Mouse (Mus musculus) stomach, embryonic 15.5 days (tissue): Measurements from ENCODE around the gene Esrrg. TPM values are rescaled to one million over a fixed set of nuclear protein-coding genes. Genes with fewer than 3 reads are reported as not detected.

Experiments used
- ATAC-seq: fragments of 200-750 bp; cut with Nextera tagmentation; 2 replicates; pipeline ENCODE4 v1.8.0; 2017; ENCODE audit warnings: low read depth, moderate number of reproducible peaks, moderate TSS enrichment; ENCODE audit not compliant: insufficient read depth, low FRiP score
- H3K27ac ChIP-seq: fragments of 300-500 bp; sonication (generic); 2 replicates; pipeline ENCODE4 v1.5.1; 2015; ENCODE audit warnings: mild to moderate bottlenecking, inconsistent platforms
- H3K27me3 ChIP-seq: fragments of 300-500 bp; sonication (generic); replicated peaks from 2 replicates; pipeline ENCODE4 v1.6.1; 2015; ENCODE audit warnings: inconsistent platforms
- H3K36me3 ChIP-seq: fragments of 300-500 bp; sonication (generic); 2 replicates; pipeline ENCODE4 v1.6.1; 2015; ENCODE audit warnings: inconsistent platforms
- H3K4me1 ChIP-seq: fragments of 300-500 bp; sonication (generic); 2 replicates; pipeline ENCODE4 v1.6.1; 2015; ENCODE audit warnings: inconsistent platforms
- H3K4me2 ChIP-seq: fragments of 300-500 bp; sonication (generic); 2 replicates; pipeline ENCODE4 v1.6.1; 2015; ENCODE audit warnings: mild to moderate bottlenecking, inconsistent platforms
- H3K4me3 ChIP-seq: fragments of 300-500 bp; sonication (generic); replicated peaks from 2 replicates; pipeline ENCODE4 v1.5.1; 2015; ENCODE audit warnings: inconsistent platforms
- H3K9ac ChIP-seq: fragments of 300-500 bp; sonication (generic); 2 replicates; pipeline ENCODE4 v1.6.1; 2015; ENCODE audit warnings: inconsistent platforms
- H3K9me3 ChIP-seq: fragments of 300-500 bp; sonication (generic); 2 replicates; pipeline ENCODE4 v1.6.1; 2016; ENCODE audit warnings: inconsistent platforms
- WGBS: fragments of 180-500 bp; shearing (Covaris S2); methylation state at CpG from one replicate; pipeline ENCODE4 v1.1.7; 2015; 5-methylcytosine and 5-hydroxymethylcytosine counted together
- polyA plus RNA-seq: library from polyadenylated mRNA; unstranded; fragments of >200 nt; fragmentation: Nextera tagmentation; extraction: Ambion mirVana; gene quantifications from 2 replicates; pipeline ENCODE4 v1.2.1, GENCODE M21; 2015

Gene Esrrg
- polyA plus RNA-seq, 1 experiment from 2014 or later: 8.2 TPM

DNA sequence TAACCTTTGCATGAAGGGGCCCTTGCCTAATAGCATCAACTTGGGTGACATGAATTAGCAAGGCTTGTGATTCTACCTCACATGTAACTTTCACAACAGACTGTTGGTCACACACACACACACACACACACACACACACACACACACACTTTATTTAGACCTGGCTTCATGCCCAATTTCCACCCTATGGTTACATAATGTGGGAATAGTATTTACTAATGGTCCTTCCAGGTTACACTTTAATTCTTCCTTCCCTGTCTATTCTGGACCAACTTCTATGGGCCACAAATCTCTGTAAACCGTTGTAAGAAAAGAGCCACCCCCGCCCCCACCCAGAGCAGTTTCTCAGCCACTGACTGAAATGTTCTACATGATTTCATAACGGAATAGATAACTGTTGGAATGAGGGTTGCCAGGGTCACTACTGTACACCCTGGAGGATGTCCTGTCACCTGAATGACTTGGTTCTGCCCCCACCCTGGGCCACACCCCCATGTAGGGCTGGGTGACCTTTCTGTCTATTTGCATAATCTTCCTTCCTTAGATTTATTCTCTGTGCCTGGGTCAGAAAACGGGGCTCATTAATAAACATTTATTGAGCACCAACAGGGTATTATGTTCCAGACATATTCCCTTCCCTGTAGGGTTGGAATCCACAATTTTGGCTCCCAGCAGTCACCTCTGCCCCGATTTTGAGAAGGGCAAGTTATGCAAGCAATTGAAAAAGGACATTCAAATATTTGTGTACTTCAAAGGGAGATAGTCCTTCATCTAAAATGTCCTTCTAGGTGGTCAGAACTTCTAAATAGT, 154.3 kb downstream of the Esrrg start:
- H3K36me3 ChIP-seq: no peaks in the 10 kb centered on the region
- H3K27ac ChIP-seq: no peak overlapping the region
- H3K9ac ChIP-seq: no peak overlapping the region
- H3K4me3 ChIP-seq: no peak overlapping the region
- no peaks in the 10 kb centered on the region for H3K4me1 ChIP-seq
- ATAC-seq: no peak
- 63% methylated on average over 5 of the region's 5 CpGs for WGBS
- H3K9me3 ChIP-seq: no peaks in the 10 kb centered on the region
- no peak overlapping the region for H3K4me2 ChIP-seq
- no peaks in the 10 kb centered on the region for H3K27me3 ChIP-seq

DNA sequence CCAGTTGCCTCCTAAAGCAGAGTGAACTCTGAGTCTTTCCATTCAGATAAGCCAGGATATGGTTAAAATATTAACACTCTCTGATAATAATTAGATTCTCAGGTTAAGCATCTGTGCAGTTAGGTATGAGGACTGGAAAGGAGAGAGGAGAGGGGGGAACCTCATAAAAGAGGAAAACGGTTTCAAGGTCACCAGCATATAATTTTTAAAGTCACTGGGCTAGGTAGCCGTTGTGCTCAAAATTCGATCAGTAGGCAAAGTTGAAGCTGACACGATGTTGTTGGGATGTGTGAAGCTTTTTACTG, 154.8 kb downstream of the Esrrg start:
- H3K4me2 ChIP-seq: no peak overlapping the region
- H3K27ac ChIP-seq: no peak overlapping the region
- no peaks in the 10 kb centered on the region for H3K27me3 ChIP-seq
- ATAC-seq: no peak
- H3K4me1 ChIP-seq: no peaks in the 10 kb centered on the region
- no peaks in the 10 kb centered on the region for H3K9me3 ChIP-seq
- H3K36me3 ChIP-seq: no peaks in the 10 kb centered on the region
- 76% methylated on average over 4 of the region's 4 CpGs for WGBS
- no peak overlapping the region for H3K9ac ChIP-seq
- H3K4me3 ChIP-seq: no peak overlapping the region

DNA sequence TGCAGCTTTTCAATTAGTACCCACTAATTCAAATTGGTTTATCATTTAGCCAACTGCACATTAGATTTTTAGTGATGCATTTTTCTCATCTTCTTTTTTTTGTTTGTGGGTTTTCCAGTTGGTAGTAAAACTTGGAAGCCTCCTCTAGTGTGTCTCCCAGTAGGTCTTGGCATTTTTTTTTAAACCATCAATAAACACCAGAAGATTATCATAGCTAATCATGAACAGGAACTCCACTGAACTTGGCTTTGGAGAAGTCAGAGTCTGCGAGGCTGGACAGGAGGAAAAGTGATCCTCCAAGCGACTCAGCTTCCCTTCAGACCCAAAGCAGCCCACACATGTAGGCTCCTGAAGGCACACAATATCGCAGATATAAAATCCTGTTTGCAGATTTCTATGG, 155.2 kb downstream of the Esrrg start:
- Histone ChIP-seq H3K9ac (no peak overlapping the region), H3K27ac (no peak overlapping the region), H3K9me3 (no peaks in the 10 kb centered on the region), H3K36me3 (no peaks in the 10 kb centered on the region), H3K27me3 (no peaks in the 10 kb centered on the region), H3K4me3 (no peak overlapping the region), H3K4me1 (no peaks in the 10 kb centered on the region), H3K4me2 (no peak overlapping the region)
- WGBS: 64% methylated on average over 3 of the region's 3 CpGs
- ATAC-seq: no peak

DNA sequence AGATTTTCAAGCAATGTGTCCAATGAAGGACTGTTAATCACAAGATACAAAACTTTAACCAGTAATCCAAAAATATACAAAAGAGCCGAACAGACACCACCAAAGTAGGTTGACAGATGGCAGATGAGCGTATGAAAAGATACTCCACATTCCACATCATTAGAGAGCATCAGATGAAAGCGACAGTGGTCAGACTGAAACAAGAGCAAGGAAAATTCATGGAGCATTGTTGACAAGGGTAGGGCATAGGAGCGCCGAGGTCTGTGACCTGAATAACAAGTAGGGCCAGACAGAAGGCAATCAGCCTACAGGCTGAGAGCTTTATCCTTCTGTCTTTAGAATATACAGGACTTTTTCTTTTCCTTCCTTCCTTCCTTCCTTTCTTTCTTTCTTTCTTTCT, 157.0 kb downstream of the Esrrg start:
- Histone ChIP-seq H3K36me3 (no peaks in the 10 kb centered on the region), H3K27ac (no peak overlapping the region), H3K4me2 (no peak overlapping the region), H3K9me3 (no peaks in the 10 kb centered on the region), H3K27me3 (no peaks in the 10 kb centered on the region), H3K4me3 (no peak overlapping the region), H3K4me1 (no peaks in the 10 kb centered on the region), H3K9ac (no peak overlapping the region)
- 74% methylated on average over 5 of the region's 5 CpGs for WGBS
- no peak for ATAC-seq

DNA sequence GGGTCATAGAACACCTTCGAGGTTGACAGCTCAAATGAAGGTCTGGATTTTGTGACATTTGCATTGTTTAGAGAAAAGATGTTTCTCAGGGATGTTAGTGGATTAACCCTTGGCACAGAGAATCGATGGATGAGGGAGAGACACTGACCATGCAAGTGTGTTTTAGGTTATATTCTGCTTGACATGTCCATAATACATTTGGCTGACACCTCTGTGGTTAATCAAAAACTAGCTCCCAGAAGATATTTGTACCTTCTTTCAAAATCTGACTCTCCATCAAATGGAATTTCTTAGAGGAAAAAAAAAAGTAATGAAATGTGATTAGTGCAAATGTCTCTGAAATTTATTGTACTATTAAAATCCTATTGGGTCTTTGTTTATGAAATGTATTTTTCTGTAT, 158.8 kb downstream of the Esrrg start:
- Histone ChIP-seq H3K36me3 (no peaks in the 10 kb centered on the region), H3K9ac (no peak overlapping the region), H3K27me3 (no peaks in the 10 kb centered on the region), H3K4me3 (no peak overlapping the region), H3K9me3 (no peaks in the 10 kb centered on the region), H3K27ac (no peak overlapping the region), H3K4me2 (no peak overlapping the region), H3K4me1 (no peaks in the 10 kb centered on the region)
- no peak for ATAC-seq
- 45% methylated on average over 2 of the region's 2 CpGs for WGBS

DNA sequence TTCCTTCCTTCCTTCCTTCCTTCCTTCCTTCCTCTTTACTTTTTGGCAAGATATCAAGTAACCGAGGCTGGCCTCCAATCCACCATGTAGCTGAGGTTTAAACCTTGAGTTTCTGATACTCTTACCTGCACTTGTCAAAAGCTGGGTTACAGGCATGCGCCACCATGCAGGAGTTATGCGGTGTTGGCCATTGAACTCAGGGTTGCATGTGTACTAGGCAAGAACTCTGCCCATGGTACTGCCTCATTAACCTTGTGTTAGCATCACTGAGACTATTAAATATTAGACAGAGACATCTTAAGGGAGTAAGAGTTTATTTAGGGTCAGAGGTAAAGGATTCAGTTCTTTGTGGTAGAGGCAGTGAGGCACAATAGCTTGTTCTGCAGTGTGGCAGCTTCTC, 161.6 kb downstream of the Esrrg start:
- Histone ChIP-seq H3K4me1 (no peaks in the 10 kb centered on the region), H3K4me2 (no peak overlapping the region), H3K4me3 (no peak overlapping the region), H3K9me3 (no peaks in the 10 kb centered on the region), H3K9ac (no peak overlapping the region), H3K27me3 (no peaks in the 10 kb centered on the region), H3K27ac (no peak overlapping the region), H3K36me3 (no peaks in the 10 kb centered on the region)
- ATAC-seq: no peak
- 90% methylated on average over 3 of the region's 3 CpGs for WGBS

DNA sequence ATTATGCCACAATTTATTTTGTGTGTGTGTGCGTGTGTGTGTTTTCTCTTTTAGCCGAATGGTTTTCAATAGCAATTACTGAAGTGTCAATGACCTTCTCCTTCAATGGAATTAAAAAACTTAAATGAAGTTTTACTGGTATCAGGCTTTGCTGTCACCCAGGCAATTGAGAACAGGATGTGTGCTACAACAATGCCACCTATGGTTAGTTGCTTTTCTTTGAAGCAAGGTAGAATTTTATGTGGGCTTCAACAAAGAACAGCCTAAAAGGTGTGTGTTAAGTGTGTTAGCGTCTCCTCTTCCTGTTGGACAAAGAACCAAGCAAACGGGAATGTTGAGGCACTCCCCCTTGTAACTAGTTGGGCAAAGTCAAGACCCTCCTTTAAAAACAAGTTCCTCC, 162.5 kb downstream of the Esrrg start:
- 69% methylated on average over 4 of the region's 4 CpGs for WGBS
- Histone ChIP-seq H3K9me3 (no peaks in the 10 kb centered on the region), H3K4me2 (no peak overlapping the region), H3K9ac (no peak overlapping the region), H3K36me3 (no peaks in the 10 kb centered on the region), H3K4me1 (no peaks in the 10 kb centered on the region), H3K27me3 (no peaks in the 10 kb centered on the region), H3K4me3 (no peak overlapping the region), H3K27ac (no peak overlapping the region)
- ATAC-seq: no peak

DNA sequence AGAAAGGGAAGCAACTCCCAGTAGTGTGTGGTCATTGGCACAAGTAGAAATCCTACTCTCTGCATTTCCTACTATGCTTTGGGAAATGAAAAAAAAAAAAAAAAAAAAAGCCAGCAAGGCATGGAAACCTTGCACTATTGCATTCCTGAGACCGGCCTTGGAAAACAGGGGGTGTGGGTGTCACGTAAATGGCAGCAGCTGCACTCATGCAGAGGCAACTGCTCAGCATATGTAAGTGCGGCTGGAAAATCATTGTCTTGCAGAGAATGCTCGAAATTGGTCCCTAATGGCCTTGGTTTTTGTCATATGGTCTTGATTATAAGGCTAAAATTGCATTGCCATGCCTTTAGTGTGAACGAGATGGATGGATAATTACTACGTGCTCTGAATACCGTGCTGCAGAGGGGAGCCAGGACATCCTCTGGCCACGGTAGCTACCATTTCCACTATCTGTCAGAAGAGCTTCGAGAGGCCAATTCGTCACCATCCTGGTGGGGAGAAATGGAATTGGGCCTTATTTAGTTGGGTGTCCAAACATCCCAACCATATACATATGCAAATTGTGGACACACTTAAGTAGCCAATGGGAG, 171.1 kb downstream of the Esrrg start:
- no peak for ATAC-seq
- Histone ChIP-seq H3K4me1 (no peaks in the 10 kb centered on the region), H3K4me2 (no peak overlapping the region), H3K27ac (no peak overlapping the region), H3K36me3 (no peaks in the 10 kb centered on the region), H3K9ac (no peak overlapping the region), H3K9me3 (no peaks in the 10 kb centered on the region), H3K4me3 (no peak overlapping the region), H3K27me3 (no peaks in the 10 kb centered on the region)
- WGBS: 83% methylated on average over 10 of the region's 10 CpGs

DNA sequence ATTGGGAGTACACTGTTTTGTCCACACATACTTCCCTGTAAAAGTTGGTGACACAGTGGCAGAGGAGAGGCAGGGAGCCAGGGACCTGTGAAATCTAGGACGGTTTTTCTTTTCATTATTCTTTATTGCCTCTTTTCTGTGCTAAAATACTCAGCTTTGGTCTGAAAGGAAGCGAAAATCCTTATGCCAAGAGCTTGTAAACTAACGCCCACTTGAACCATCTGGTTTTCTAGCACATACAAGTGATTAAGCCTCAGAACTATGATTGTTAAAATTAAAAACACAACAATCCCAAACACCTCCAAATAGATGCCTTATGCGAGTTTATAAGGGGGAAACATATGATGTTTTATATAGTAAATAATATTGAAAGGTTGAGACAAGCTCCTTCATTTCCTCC, 176.6 kb downstream of the Esrrg start:
- Histone ChIP-seq H3K27ac (no peak overlapping the region), H3K4me3 (no peak overlapping the region), H3K27me3 (no peaks in the 10 kb centered on the region), H3K4me2 (no peak overlapping the region), H3K9me3 (no peaks in the 10 kb centered on the region), H3K9ac (no peak overlapping the region), H3K4me1 (no peaks in the 10 kb centered on the region), H3K36me3 (no peaks in the 10 kb centered on the region)
- WGBS: 77% methylated on average over 4 of the region's 4 CpGs
- no peak for ATAC-seq

DNA sequence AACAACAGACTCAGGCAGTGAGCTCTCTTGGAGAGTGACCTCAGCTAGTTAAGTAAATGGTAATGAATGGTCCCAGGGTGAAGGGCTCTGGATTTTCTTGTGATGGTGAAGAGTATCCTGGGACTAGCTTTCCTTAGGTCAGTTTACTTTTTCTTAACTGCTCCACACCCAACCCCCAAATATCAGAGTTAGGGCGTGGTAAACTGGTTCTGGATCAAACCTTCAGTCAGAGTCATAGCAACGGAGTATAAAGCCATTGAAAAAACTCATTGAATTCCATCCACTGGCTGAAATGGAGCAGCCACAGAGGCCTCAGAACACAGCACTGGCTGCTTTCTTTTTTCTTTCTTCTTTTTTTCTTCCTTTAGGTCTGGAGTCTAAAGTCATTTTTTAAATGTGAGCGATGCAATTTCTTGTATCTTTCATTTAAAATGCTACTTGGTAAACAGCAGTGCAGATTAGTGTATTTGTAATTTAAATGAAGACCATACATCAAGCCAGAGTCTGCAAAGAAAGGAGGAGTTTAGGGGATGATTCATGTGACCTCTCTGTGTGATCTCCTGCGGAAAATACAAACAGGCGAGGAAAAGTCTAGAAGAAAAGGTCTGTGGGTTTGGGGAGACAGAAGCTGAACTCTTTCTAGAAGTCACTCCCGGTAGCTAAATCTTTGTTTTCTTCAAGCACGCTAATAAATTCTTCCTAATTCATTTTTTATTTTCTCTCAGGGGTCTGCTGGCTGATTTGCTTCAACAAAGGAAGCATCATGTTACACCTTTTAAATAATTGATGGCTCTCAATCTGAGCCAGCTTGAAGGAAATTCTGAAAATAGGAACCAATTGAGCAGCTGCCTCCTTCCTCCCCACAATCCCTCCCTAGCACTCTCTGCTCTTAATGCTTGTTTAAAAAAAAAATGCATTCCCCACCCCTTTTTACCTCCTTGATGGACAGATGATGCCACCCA, 178.7 kb downstream of the Esrrg start:
- no peak for ATAC-seq
- Histone ChIP-seq H3K4me2 (no peak overlapping the region), H3K27me3 (no peaks in the 10 kb centered on the region), H3K27ac (no peak overlapping the region), H3K9ac (no peak overlapping the region), H3K4me3 (no peak overlapping the region), H3K4me1 (no peaks in the 10 kb centered on the region), H3K9me3 (no peaks in the 10 kb centered on the region), H3K36me3 (no peaks in the 10 kb centered on the region)
- 40% methylated on average over 7 of the region's 7 CpGs for WGBS

DNA sequence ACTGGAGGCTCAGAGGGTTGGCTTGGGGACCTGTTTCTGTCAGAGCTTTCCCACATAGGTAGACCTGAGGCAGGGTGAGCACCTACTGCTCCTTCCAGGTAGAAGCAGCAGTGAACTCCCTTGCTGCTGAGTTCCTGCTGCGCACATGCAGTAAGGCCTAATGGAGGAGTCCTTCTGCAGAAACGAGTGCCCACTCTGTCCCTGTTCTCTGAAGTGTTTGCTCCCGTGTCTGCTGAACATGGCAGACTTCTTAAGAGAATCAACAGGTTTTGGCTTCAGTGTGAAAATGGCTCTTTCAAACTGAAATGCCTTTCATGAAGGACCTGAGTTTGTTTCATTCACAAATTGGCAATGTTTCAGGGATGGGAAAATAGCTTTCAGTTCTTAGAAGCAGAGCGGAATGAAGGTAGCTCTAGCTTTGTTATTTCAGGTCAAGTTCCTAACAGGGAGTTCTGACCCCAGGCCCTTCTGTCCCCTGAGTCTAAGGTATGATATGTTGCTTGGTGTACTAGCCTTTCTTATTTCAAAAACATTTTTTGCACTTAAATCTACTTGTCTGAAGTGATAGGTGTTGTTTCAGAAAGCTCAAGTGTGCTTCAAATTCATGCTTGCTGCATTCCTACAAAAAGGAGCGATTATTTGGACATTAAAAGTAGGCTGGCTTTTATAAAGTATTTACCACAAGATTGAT, 185.8 kb downstream of the Esrrg start:
- H3K36me3 ChIP-seq: no peaks in the 10 kb centered on the region
- ATAC-seq: no peak
- H3K4me1 ChIP-seq: no peaks in the 10 kb centered on the region
- no peak overlapping the region for H3K4me3 ChIP-seq
- no peak overlapping the region for H3K9ac ChIP-seq
- no peak overlapping the region for H3K27ac ChIP-seq
- no peaks in the 10 kb centered on the region for H3K27me3 ChIP-seq
- 82% methylated on average over 5 of the region's 5 CpGs for WGBS
- no peak overlapping the region for H3K4me2 ChIP-seq
- no peaks in the 10 kb centered on the region for H3K9me3 ChIP-seq

DNA sequence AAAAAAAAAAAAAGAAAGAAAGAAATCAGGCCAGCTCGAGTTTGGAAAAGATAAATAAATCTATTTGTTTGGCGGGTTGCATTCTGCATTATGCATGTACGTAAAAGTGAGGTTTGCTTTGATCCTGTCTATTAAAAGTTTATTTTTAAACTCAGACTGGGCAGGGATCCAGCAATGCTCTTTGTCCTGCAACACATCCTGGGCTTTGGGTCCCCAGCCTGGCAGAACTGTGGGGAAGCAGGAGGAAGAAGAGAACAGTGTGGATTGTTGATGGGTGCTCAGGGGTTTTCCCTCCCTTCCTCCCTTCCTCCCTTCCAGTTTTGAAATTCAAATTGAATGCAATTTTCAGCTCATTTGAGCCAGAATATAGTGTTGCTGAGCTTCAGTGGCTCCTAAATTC, 187.0 kb downstream of the Esrrg start:
- no peaks in the 10 kb centered on the region for H3K27me3 ChIP-seq
- 40% methylated on average over 3 of the region's 3 CpGs for WGBS

More for the DNA sequence above, 187.0 kb downstream of the Esrrg start:
- Histone ChIP-seq H3K4me3 (no peak overlapping the region), H3K9ac (no peak overlapping the region), H3K9me3 (no peaks in the 10 kb centered on the region), H3K27ac (no peak overlapping the region), H3K4me1 (no peaks in the 10 kb centered on the region), H3K36me3 (no peaks in the 10 kb centered on the region), H3K4me2 (no peak overlapping the region)
- no peak for ATAC-seq
